Mouse (Mus musculus): ENCODE measurements around the gene Tmem235.

The Tmem235 gene

DNA sequence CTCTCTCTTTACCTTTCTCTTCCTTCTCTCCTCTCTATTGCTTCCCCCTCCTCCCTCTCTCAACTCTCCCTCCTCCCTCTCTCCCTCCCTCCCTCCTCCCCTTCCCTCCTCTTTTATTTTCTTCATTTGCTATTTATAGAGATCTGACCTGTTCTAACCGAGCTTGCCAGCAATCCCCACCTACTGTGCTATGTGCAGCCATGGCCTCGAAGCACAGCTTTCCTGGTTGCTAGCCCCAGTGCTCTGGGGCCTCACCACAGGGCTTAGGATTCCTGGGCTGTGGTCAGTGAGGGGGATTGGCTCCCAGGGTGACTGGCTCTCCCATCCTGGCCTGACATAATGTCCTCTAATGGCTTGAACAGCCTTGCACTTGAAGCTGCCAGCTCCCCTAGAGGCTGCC is 36.0 kb downstream of the Tmem235 start:
- DNase-seq: no peak

GRCm38 (mm10) chr11:117902282-117902681 is 41.7 kb downstream of the Tmem235 start:
- no peak for DNase-seq

GRCm38 (mm10) chr11:117904442-117904841 is 43.9 kb downstream of the Tmem235 start:
- no peak for DNase-seq

GRCm38 (mm10) chr11:117909337-117909736 is 48.8 kb downstream of the Tmem235 start:
- DNase-seq: no peak

- DNase-seq: peak; percentile 44
These were observed 52.3 kb downstream of the Tmem235 start for GRCm38 (mm10) chr11:117912684-117913352.

DNA sequence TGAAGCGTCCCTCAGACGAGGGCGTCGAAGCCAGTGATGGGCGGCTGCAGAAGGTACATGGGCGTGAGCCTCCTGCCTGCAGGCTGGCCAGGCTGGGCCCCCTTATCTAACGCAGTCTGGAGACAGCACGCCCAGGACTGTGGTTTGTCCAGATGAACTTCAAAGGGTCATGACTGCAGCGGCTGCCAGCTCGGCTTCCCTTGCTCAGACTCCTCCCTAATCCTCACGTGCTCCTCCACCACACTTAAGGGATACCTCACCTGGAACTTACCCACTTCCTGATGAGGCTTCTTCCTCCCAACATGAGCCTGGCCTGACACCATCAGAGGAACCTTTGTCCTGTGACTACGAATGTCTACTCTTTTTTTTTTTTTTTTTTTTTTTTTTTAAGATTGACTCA is 54.0 kb downstream of the Tmem235 start:
- DNase-seq: no peak
